In the genomic region with DNA sequence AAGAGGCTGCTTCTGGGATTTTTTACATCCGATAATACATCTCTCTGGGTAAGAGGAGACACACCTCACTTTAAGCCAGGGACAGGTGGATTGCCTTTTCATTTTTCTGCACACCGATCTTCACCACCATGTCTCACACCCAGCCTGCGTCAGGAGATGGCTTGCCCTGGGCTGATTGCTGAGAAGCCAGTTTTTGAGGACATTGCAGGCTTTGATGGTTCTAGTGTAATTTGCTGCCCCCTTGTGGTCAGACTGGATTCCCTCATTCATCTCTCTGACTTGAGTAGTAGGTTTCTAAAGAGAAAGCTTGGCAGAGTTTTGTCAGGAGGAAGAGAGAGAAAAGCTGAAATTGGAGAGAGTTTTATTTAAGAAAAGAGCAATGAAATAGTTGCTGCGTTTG, we compare ENCODE assay signal across 8 mouse cellular contexts. TPM values are rescaled to one million over a fixed set of nuclear protein-coding genes. Genes with fewer than 3 reads are reported as not detected.
DNase-seq lines count a peak whose midpoint lies in the region; ATAC-seq and TF ChIP-seq lines count a peak whose summit lies in the region.

No protein-coding gene starts in this region.

- H3K4me3 ChIP-seq in embryonic facial prominence, embryonic 10.5 days, result no peak overlapping the region
- no peak overlapping the region for H3K4me3 ChIP-seq in kidney, postnatal 0 days (replicated peaks; ENCODE audit: low read depth, low read length)
- H3K4me3 ChIP-seq in liver, embryonic 13.5 days (replicated peaks), result no peak overlapping the region
- no peak overlapping the region for H3K4me3 ChIP-seq in neural tube, embryonic 13.5 days
- H3K4me3 ChIP-seq in testis, adult 2 months (ENCODE audit: control insufficient read depth, low read depth, low read length), result no peak overlapping the region

- TF ChIP-seq POLR2A in testis, adult 2 months (IDR thresholded peaks at IDR 0.05; ENCODE audit: control insufficient read depth, low read depth, low read length), result no peak

- H3K4me2 ChIP-seq in kidney, postnatal 0 days (ENCODE audit: low read length), result no peak overlapping the region
- no peak overlapping the region for H3K4me2 ChIP-seq in liver, embryonic 13.5 days
- H3K4me2 ChIP-seq in neural tube, embryonic 13.5 days, result no peak overlapping the region

- peak; percentile 75 for DNase-seq in CD4-positive helper T cell, adult 2 months (ENCODE audit: low read depth, low spot score)
- peak; percentile 83 for DNase-seq in adrenal gland, postnatal 14 days
- DNase-seq in embryonic facial prominence, embryonic 10.5 days (ENCODE audit: low spot score), result peak; percentile 81
- peak; percentile 76 for DNase-seq in heart, adult 8-10 months (ENCODE audit: low spot score)
- peak; percentile 91 for DNase-seq in kidney, postnatal 0 days (ENCODE audit: low spot score)
- DNase-seq in liver, embryonic 13.5 days, result peak; percentile 38

- TF ChIP-seq CTCF in kidney, postnatal 0 days (IDR thresholded peaks at IDR 0.05; ENCODE audit: low read depth), result peak; percentile 92
- TF ChIP-seq CTCF in testis, adult 2 months (IDR thresholded peaks at IDR 0.05; ENCODE audit: control insufficient read depth, insufficient read depth, insufficient replicate concordance, low read depth, low read length), result peak; percentile 56; the same call in 1 of the 2 replicates

- no peak overlapping the region for H3K9ac ChIP-seq in kidney, postnatal 0 days (ENCODE audit: low read depth, low read length)
- no peak overlapping the region for H3K9ac ChIP-seq in liver, embryonic 13.5 days
- H3K9ac ChIP-seq in neural tube, embryonic 13.5 days, result no peak overlapping the region

- no peaks in the 10 kb centered on the region for H3K4me1 ChIP-seq in embryonic facial prominence, embryonic 10.5 days
- no peaks in the 10 kb centered on the region for H3K4me1 ChIP-seq in kidney, postnatal 0 days (replicated peaks; ENCODE audit: insufficient read depth, low read length)
- no peaks in the 10 kb centered on the region for H3K4me1 ChIP-seq in liver, embryonic 13.5 days (replicated peaks)
- peaks cover 3% of the 10 kb centered on the region; the same call in 1 of the 2 replicates for H3K4me1 ChIP-seq in neural tube, embryonic 13.5 days (replicated peaks)
- H3K4me1 ChIP-seq in testis, adult 2 months (ENCODE audit: control insufficient read depth, insufficient read depth, low read length), result peaks cover 6% of the 10 kb centered on the region

- WGBS in embryonic facial prominence, embryonic 10.5 days, result 42% methylated on average over 4 of the region's 4 CpGs
- 29% methylated on average over 4 of the region's 4 CpGs for WGBS in kidney, postnatal 0 days
- 24% methylated on average over 4 of the region's 4 CpGs for WGBS in liver, embryonic 13.5 days (ENCODE audit: insufficient replicate concordance)
- WGBS in neural tube, embryonic 13.5 days, result 37% methylated on average over 4 of the region's 4 CpGs

- ATAC-seq in kidney, postnatal 0 days (replicated peaks; ENCODE audit: low FRiP score, low read depth), result no peak
- no peak for ATAC-seq in liver, embryonic 13.5 days (ENCODE audit: low read depth)
- ATAC-seq in neural tube, embryonic 13.5 days (ENCODE audit: low read depth), result peak; percentile 61; the same call in 1 of the 2 replicates

- no peaks in the 10 kb centered on the region for H3K36me3 ChIP-seq in embryonic facial prominence, embryonic 10.5 days (replicated peaks)
- H3K36me3 ChIP-seq in kidney, postnatal 0 days (ENCODE audit: insufficient read depth, low read length), result no peaks in the 10 kb centered on the region
- no peaks in the 10 kb centered on the region for H3K36me3 ChIP-seq in liver, embryonic 13.5 days
- H3K36me3 ChIP-seq in neural tube, embryonic 13.5 days, result no peaks in the 10 kb centered on the region
- no peaks in the 10 kb centered on the region for H3K36me3 ChIP-seq in testis, adult 2 months (ENCODE audit: control insufficient read depth, insufficient read depth, low read length)

- no peaks in the 10 kb centered on the region; the same call in 1 of the 2 replicates for H3K27me3 ChIP-seq in embryonic facial prominence, embryonic 10.5 days (replicated peaks; ENCODE audit: low read depth, poor library complexity, severe bottlenecking)
- H3K27me3 ChIP-seq in kidney, postnatal 0 days (ENCODE audit: insufficient read depth, low read length), result no peaks in the 10 kb centered on the region
- H3K27me3 ChIP-seq in liver, embryonic 13.5 days, result no peaks in the 10 kb centered on the region
- H3K27me3 ChIP-seq in neural tube, embryonic 13.5 days, result no peaks in the 10 kb centered on the region
- no peaks in the 10 kb centered on the region for H3K27me3 ChIP-seq in testis, adult 2 months (ENCODE audit: control insufficient read depth, insufficient read depth, low read length)

- no peaks in the 10 kb centered on the region for H3K9me3 ChIP-seq in embryonic facial prominence, embryonic 10.5 days
- H3K9me3 ChIP-seq in kidney, postnatal 0 days (replicated peaks; ENCODE audit: low read length), result no peaks in the 10 kb centered on the region
- no peaks in the 10 kb centered on the region for H3K9me3 ChIP-seq in liver, embryonic 13.5 days (replicated peaks)
- no peaks in the 10 kb centered on the region for H3K9me3 ChIP-seq in neural tube, embryonic 13.5 days

- no peak overlapping the region for H3K27ac ChIP-seq in embryonic facial prominence, embryonic 10.5 days (replicated peaks)
- no peak overlapping the region for H3K27ac ChIP-seq in kidney, postnatal 0 days
- H3K27ac ChIP-seq in liver, embryonic 13.5 days, result no peak overlapping the region
- no peak overlapping the region for H3K27ac ChIP-seq in neural tube, embryonic 13.5 days (replicated peaks)
- H3K27ac ChIP-seq in testis, adult 2 months (ENCODE audit: control insufficient read depth, insufficient read depth, low read depth, low read length), result no peak overlapping the region

RNA-seq across cellular contexts. Expression of a gene that starts 14.3 kb away (rescaled TPM):
- 2.9 and 5.4 TPM in 2 replicates for total RNA-seq in adrenal gland, postnatal 14 days (2021)
- 1.9 and 2.1 TPM in 2 replicates for polyA plus RNA-seq in embryonic facial prominence, embryonic 10.5 days (2016; fragmentation: Nextera tagmentation; extraction: Ambion mirVana)
- total RNA-seq in heart, adult 8-10 months (2022), result 1 to 10 TPM in 3 of 4 experiments, under 1 TPM in 1; 0.92 to 1.9 (median 1.4) TPM
- polyA plus RNA-seq in kidney, postnatal 0 days (2015; fragmentation: Nextera tagmentation; extraction: Ambion mirVana), result 4.2 and 4.8 TPM in 2 replicates
- 0.12 and 0.32 TPM in 2 replicates for polyA plus RNA-seq in liver, embryonic 13.5 days (2015; fragmentation: Nextera tagmentation; extraction: Ambion mirVana)
- 0.56 and 1.3 TPM in 2 replicates for polyA plus RNA-seq in neural tube, embryonic 13.5 days (2015; fragmentation: Nextera tagmentation; extraction: Ambion mirVana)
- 4.8 and 7.2 TPM in 2 replicates for polyA plus RNA-seq in testis, adult 2 months (2012; rRNA removed)

RNA-seq across cellular contexts. Expression of a gene that starts 36.0 kb away (rescaled TPM):
- 1.0 TPM in 1 of 2 replicates, not detected in the other for total RNA-seq in adrenal gland, postnatal 14 days (2021)
- polyA plus RNA-seq in embryonic facial prominence, embryonic 10.5 days (2016; fragmentation: Nextera tagmentation; extraction: Ambion mirVana), result not detected in 2 replicates
- total RNA-seq in heart, adult 8-10 months (2022), result not detected
- polyA plus RNA-seq in kidney, postnatal 0 days (2015; fragmentation: Nextera tagmentation; extraction: Ambion mirVana), result not detected in 2 replicates
- polyA plus RNA-seq in liver, embryonic 13.5 days (2015; fragmentation: Nextera tagmentation; extraction: Ambion mirVana), result not detected in 2 replicates
- polyA plus RNA-seq in neural tube, embryonic 13.5 days (2015; fragmentation: Nextera tagmentation; extraction: Ambion mirVana), result not detected in 2 replicates
- polyA plus RNA-seq in testis, adult 2 months (2012; rRNA removed), result 3.1 and 3.9 TPM in 2 replicates

Comparison
In these comparisons a context has a peak if more than half of its experiments do, and no peak if none do; other contexts are left out.
1. DNase-seq: peak in every context shown above with its lines; median percentile 91 in kidney, postnatal 0 days; 83 in adrenal gland, postnatal 14 days; 81 in embryonic facial prominence, embryonic 10.5 days; 76 in heart, adult 8-10 months; 75 in CD4-positive helper T cell, adult 2 months; 38 in liver, embryonic 13.5 days.